Mouse (Mus musculus) megakaryocyte, embryonic 14.5 days (primary cell): ENCODE results near the gene Sec24b.

Source experiments
- FLI1 ChIP-seq: IDR thresholded peaks from 2 replicates; pipeline ENCODE4 v1.6.1; 2012; ENCODE audit warnings: low read length, inconsistent platforms, mixed read lengths
- GATA1 ChIP-seq: IDR thresholded peaks from 3 replicates; pipeline ENCODE4 v1.6.1; 2012; ENCODE audit warnings: mixed read lengths, low read length, inconsistent platforms, borderline replicate concordance

GRCm38 (mm10) chr3:129987297-129987696 is 74.1 kb downstream of the Sec24b start:
- no peak for TF ChIP-seq GATA1
- no peak for TF ChIP-seq FLI1
